Mouse (Mus musculus) frontal cortex, postnatal 14 days (tissue): ENCODE results near the gene Fgd2.
A peak's percentile ranks its signal among the peaks of the same experiment; 100 is the strongest.
"Not testable (repeated sequence)": the region's sequence is repeated elsewhere in the genome, so short reads cannot be mapped to it uniquely, and the experiment has no call there.

ENCODE experiments used
- DNase-seq, 2 experiments: peaks; one replicate each; pipeline ENCODE4 v3.0.0; 2022; ENCODE audit warnings: low spot score in 2 of 2

Fgd2 gene

GRCm38 (mm10) chr17:29360761-29361221 lies at the start of gene Fgd2:
Gene Fgd2, plus strand, starts transcription at chr17:29360914.
- no peak for DNase-seq

- no peak for DNase-seq
Observed at GRCm38 (mm10) chr17:29311602-29312001, 49.1 kb upstream of the Fgd2 start.

- DNase-seq, result no peak
Observed at GRCm38 (mm10) chr17:29312082-29312481, 48.6 kb upstream of the Fgd2 start.

- no peak for DNase-seq
Observed at GRCm38 (mm10) chr17:29313300-29313699, 47.4 kb upstream of the Fgd2 start.

GRCm38 (mm10) chr17:29315672-29316465 lies 44.8 kb upstream of the Fgd2 start:
- no peak for DNase-seq

GRCm38 (mm10) chr17:29316891-29317290 lies 43.8 kb upstream of the Fgd2 start:
- DNase-seq, result no peak

GRCm38 (mm10) chr17:29317380-29317779 lies 43.3 kb upstream of the Fgd2 start, which contains the start of gene Pi16:
Gene Pi16, plus strand, starts transcription at chr17:29317680.
- not testable (repeated sequence) for DNase-seq

GRCm38 (mm10) chr17:29318731-29319250 lies 41.9 kb upstream of the Fgd2 start:
- no peak for DNase-seq

GRCm38 (mm10) chr17:29319476-29319875 lies 41.2 kb upstream of the Fgd2 start:
- DNase-seq, result no peak

- DNase-seq, result no peak
Observed at GRCm38 (mm10) chr17:29319881-29320639, 40.7 kb upstream of the Fgd2 start.

GRCm38 (mm10) chr17:29321765-29322602 lies 38.7 kb upstream of the Fgd2 start:
- DNase-seq, result no peak

GRCm38 (mm10) chr17:29322603-29322962 lies 38.1 kb upstream of the Fgd2 start:
- no peak for DNase-seq

GRCm38 (mm10) chr17:29323625-29324024 lies 37.1 kb upstream of the Fgd2 start:
- no peak for DNase-seq

GRCm38 (mm10) chr17:29325831-29326230 lies 34.9 kb upstream of the Fgd2 start:
- no peak for DNase-seq

- DNase-seq, result peak in 1 of 2 experiments; percentile 35
Observed at GRCm38 (mm10) chr17:29326531-29327529, 33.9 kb upstream of the Fgd2 start.

- no peak for DNase-seq
Observed at GRCm38 (mm10) chr17:29327691-29328090, 33.0 kb upstream of the Fgd2 start.

- no peak for DNase-seq
Observed at GRCm38 (mm10) chr17:29330221-29330620, 30.5 kb upstream of the Fgd2 start.

GRCm38 (mm10) chr17:29330671-29331410 lies 29.9 kb upstream of the Fgd2 start:
- no peak for DNase-seq

GRCm38 (mm10) chr17:29332186-29332685 lies 28.5 kb upstream of the Fgd2 start:
- DNase-seq, result no peak
